Mouse (Mus musculus) embryo, embryonic 10.5 days (tissue): ENCODE measurements at regions not wholly inside any gene's neighbourhood (a gene's known extent, or its start where the extent isn't known, plus 50 kb on each side); places are given as distances from the start of the nearest gene placed in this dataset.

ENCODE experiments used
- DNase-seq: peaks from one replicate; pipeline ENCODE4 v3.0.0-alpha.2; 2015; ENCODE audit warnings: low spot score

- no peak for DNase-seq
These were observed 60.4 kb upstream of the Ppara start for GRCm38 (mm10) chr15:85674191-85674984.

- DNase-seq = no peak
These were observed 59.7 kb upstream of the Ppara start for GRCm38 (mm10) chr15:85675126-85675525.

GRCm38 (mm10) chr15:85675736-85676135 is 59.0 kb upstream of the Ppara start:
- no peak for DNase-seq

- no peak for DNase-seq
These were observed 58.6 kb upstream of the Ppara start for GRCm38 (mm10) chr15:85676156-85676555.

- DNase-seq = no peak
These were observed 57.9 kb upstream of the Ppara start for GRCm38 (mm10) chr15:85676871-85677270.

GRCm38 (mm10) chr15:85677381-85677780 is 57.4 kb upstream of the Ppara start:
- no peak for DNase-seq

GRCm38 (mm10) chr15:85677855-85678254 is 56.9 kb upstream of the Ppara start:
- DNase-seq = no peak

- DNase-seq = no peak
These were observed 56.4 kb upstream of the Ppara start for GRCm38 (mm10) chr15:85678351-85678895.

GRCm38 (mm10) chr15:85678981-85679708 is 55.6 kb upstream of the Ppara start:
- DNase-seq = no peak

- no peak for DNase-seq
These were observed 54.8 kb upstream of the Ppara start for GRCm38 (mm10) chr15:85679864-85680428.

- no peak for DNase-seq
These were observed 54.1 kb upstream of the Ppara start for GRCm38 (mm10) chr15:85680460-85681224.

- no peak for DNase-seq
These were observed 52.7 kb upstream of the Ppara start for GRCm38 (mm10) chr15:85682116-85682515.

GRCm38 (mm10) chr15:85682780-85683179 is 52.0 kb upstream of the Ppara start:
- DNase-seq = no peak

GRCm38 (mm10) chr15:85683271-85683670 is 51.5 kb upstream of the Ppara start:
- DNase-seq = no peak

GRCm38 (mm10) chr15:85683716-85684115 is 51.1 kb upstream of the Ppara start:
- DNase-seq = no peak

- no peak for DNase-seq
These were observed 50.5 kb upstream of the Ppara start for GRCm38 (mm10) chr15:85684164-85684708.

- DNase-seq = no peak
These were observed 49.9 kb upstream of the Ppara start for GRCm38 (mm10) chr15:85684875-85685274.
